Mouse (Mus musculus) testis, adult 10 weeks (tissue): Measurements from ENCODE around the gene Abraxas2. TPM values are rescaled to one million over a fixed set of nuclear protein-coding genes. Genes with fewer than 3 reads are reported as not detected.

Source experiments
- polyA plus RNA-seq: library from polyadenylated mRNA; stranded (reverse); fragments of 350-450 nt; fragmentation: Illumina TruSeq; extraction: RNeasy Lipid Tissue Mini Kit (QIAGEN cat#74804); gene quantifications from one replicate; pipeline ENCODE4 v1.2.3, GENCODE M21; 2014; ENCODE audit warnings: low read depth, low replicate concordance

Abraxas2 gene
- polyA plus RNA-seq: 67.2 TPM

GRCm38 (mm10) chr7:132859042-132859958 lies at the start of gene Abraxas2:
TSS of gene Abraxas2 (plus strand) at chr7:132859225.

GRCm38 (mm10) chr7:132813416-132814088 lies 45.5 kb upstream of the Abraxas2 start, which contains the start of gene Fam53b:
TSS of gene Fam53b (minus strand) at chr7:132813886.

DNA sequence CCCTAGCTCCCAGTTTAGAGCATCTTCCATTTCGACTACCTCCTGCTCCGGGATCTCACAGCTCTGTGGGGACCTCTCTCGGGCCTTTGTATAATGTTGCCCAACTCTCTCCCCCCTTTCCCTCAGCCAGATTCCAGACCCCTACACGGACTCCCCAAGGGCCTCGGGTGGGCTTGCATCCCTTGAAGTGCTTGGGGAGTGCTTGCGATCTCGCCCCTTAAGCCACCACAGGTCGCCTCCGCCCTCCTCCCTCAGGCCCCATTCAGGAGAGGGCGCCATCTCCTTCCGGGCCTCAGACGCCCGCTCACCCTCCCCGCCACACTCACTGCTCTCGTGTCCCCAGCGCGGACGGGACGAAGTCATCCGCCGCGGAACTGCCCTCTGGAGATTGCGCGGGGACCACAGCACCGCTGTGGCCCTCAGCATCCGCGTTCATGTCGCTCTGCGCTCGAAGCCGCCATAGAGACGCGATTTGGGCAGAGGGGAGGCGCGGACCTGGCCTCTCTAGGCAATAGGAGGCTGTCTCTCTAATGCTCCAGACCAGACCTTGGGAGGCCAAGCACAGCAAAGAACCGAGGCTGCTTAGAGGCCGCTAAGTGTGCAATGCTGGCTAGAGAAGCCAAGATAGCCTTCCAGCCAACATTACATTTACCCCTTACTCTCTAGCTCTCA lies 6.7 kb upstream of the Abraxas2 start, which contains the start of gene Eef1akmt2:
Gene Eef1akmt2, minus strand, starts transcription at position 501 of the 672 bp plus-strand sequence.

DNA sequence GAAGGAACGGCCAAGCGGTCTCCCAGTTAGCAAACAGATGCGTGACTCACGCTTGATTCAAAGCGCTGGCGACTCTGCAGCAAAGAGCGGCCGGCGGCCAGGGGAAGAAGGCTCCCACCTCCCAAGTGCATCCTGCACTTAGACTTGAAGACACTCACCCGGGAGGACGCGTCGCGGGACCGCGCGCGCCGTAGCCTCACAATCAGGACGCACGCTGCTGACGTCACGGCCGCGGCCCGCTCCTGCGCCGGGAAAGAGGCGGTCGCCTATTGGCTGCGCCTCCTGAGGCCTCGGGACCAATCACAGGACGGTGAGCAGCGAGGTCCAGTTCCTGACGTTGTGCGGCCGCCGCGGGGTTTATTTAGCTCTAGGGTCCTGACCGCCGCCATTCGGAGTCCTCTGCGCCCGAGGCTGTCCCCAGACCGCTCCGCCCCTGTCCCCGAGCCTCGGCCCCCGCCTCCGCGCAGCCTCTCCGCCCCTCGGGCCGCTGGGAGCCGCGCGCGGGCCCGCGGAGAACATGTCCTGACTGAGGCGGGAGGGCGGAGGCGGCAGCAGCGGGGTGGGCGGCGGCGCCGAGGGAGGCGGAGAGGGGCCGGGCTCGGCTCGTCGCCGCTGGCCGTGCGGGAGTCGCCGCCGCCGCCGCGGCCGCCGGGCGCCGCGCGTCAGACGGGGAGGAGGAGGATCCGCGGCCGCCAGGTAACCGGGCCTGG lies 72.0 kb downstream of the Abraxas2 start, which contains the start of gene Zranb1:
Gene Zranb1, plus strand, starts transcription at position 293 of the 710 bp plus-strand sequence.

Other genes with a start within 250 kb of the Abraxas2 start
- gene Lhpp, start 248.6 kb upstream of the Abraxas2 start, polyA plus RNA-seq: 1.7 TPM
- gene Fam53b, start 45.3 kb upstream of the Abraxas2 start, polyA plus RNA-seq: 3.6 TPM
- gene Eef1akmt2, start 6.6 kb upstream of the Abraxas2 start, polyA plus RNA-seq: 28.3 TPM
- 183 TPM for gene Zranb1, start 71.9 kb downstream of the Abraxas2 start, polyA plus RNA-seq